Mouse (Mus musculus): ENCODE measurements around the gene Magoh.

Gene Magoh

GRCm38 (mm10) chr4:107879254-107880050, at the start of gene Magoh:
Gene Magoh (plus strand): TSS chr4:107879755.
- DNase-seq (ENCODE audit: low read depth) = peak; percentile 99

- DNase-seq (ENCODE audit: low read depth) = no peak
These were observed 49.4 kb upstream of the Magoh start for GRCm38 (mm10) chr4:107830189-107830588.

DNA sequence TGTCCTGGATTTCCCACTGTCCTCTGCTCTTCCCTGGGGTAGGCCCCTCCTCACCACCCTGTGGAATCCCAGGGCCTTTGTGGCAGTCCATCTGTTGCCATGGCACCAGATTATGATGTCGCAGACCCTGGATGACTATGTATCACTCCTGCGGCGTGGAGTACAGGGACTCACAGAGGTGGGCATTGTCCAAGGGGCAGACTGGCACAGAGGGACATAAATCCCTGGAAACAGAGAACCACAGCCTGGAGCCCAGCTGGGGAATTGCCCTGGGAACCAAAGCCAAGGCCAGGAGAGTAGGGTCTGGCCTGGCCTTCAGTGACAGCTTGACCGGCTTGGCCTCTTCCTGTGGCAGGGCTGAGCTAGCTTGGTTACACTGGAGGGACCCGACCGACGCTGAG, 48.7 kb upstream of the Magoh start:
- DNase-seq (ENCODE audit: low read depth) = no peak

DNA sequence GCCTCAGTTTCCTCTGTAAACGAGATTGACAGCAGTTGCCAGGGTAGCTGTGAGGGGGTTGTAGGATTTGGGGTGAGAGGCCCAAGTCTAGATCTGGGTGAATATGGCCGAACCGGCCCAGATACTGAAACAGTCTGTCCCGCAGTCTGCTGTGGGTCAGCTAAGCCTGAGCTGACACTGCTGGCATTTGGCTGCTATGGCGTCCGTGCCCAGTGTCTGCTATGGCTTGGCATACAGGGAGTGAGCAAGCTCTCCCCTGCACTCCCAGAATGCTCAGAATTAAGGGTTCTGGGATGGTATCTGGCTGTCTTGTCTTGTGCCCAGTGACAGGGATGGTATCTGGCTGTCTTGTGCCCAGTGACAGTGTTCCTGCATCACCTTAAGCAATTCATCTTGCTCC, 47.9 kb upstream of the Magoh start:
- no peak for DNase-seq (ENCODE audit: low read depth)

- no peak for DNase-seq (ENCODE audit: low read depth)
These were observed 46.0 kb upstream of the Magoh start for GRCm38 (mm10) chr4:107833525-107833924.

DNA sequence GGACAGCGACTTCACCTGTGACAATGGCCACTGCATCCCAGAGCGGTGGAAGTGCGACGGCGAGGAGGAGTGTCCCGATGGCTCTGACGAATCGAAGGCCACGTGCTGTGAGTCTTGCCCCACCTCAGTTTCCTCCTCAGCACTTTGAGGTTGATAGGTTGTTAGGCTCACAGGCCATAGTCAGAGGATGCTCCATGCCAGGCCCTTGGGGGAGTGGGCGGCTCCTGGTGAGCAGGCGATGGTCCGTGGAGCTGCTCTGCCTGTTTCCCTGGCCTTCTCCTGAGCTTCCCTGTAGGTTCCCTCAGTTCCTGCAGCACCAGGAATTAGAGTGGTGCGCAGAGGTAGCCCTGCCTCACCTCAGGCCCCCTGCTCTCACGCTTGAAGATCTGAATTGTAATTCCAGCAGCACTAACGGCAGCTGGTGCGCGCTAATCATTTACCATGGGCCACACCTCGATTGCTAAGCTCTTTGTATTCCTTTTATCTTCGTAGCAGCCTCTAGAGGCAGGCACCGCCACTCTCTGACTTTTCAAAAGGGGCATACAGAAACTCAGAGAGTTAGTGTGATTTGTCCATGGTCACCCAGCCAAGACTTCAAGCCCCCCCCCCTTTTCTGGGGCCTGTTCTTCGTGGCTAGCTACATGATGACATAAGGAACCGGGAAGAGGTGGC, 44.8 kb upstream of the Magoh start:
- no peak for DNase-seq (ENCODE audit: low read depth)

GRCm38 (mm10) chr4:107835508-107835909, 44.0 kb upstream of the Magoh start:
- DNase-seq (ENCODE audit: low read depth) = no peak

DNA sequence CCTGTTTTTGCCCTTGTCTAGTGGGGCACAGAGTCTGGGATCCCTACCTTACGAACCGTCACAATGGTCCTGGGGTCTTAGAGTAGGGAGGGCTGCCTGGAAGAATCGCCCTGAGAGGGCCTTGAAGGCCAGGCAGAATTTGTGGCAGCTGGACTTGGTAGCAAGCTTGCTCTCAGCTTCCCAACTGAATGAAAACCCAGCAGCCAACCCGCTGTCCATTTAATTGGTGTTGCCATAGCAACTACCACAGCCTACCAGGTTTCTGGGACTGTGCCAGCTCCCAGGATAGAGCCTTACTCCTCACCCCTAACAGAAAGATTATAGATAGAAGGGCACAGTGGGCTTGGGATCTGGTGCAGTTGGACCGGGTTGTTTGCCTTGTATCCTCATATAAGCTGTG, 42.8 kb upstream of the Magoh start:
- DNase-seq (ENCODE audit: low read depth) = no peak

DNA sequence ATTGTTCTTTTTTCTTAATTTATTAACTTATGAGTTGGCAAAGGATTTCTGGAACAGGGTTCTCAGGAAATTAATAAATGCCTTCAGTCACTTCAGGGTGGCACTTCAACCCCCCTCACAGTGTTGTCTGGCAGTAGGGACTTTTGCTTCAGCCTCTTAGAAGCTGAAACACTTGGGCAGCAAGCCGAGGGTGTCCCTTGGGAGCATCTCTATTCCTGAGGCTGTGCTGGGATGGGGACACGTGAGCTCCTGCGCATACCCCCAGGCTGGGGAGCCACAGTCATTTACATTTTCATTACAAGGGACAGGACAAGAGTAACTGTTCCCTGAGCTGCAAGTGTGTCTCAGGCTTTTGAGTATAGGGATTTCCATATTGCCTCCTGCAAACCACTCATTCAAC, 41.6 kb upstream of the Magoh start:
- DNase-seq (ENCODE audit: low read depth) = no peak

GRCm38 (mm10) chr4:107843687-107844086, 35.9 kb upstream of the Magoh start:
- DNase-seq (ENCODE audit: low read depth) = no peak

DNA sequence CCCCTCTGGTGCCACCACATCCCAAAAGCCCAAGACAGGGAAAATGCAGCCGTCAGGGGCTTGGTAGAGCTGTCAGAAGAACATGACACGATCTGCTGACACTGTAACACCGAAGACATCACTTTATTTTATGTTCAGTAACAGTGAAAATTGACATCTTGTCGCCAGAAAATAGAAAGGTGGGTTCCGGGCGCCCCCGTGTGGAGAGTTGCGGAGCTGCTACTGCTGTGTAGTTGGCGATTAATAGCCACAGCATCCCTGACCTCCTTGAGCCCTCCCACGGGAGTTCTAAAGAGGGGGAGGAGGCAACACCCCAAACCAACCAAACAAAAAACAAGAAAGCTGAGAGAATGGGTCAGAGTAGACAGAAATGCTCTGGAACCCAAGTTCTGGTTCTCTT, 34.6 kb upstream of the Magoh start:
- DNase-seq (ENCODE audit: low read depth) = peak; percentile 44

GRCm38 (mm10) chr4:107846795-107847194, 32.8 kb upstream of the Magoh start:
- no peak for DNase-seq (ENCODE audit: low read depth)

DNA sequence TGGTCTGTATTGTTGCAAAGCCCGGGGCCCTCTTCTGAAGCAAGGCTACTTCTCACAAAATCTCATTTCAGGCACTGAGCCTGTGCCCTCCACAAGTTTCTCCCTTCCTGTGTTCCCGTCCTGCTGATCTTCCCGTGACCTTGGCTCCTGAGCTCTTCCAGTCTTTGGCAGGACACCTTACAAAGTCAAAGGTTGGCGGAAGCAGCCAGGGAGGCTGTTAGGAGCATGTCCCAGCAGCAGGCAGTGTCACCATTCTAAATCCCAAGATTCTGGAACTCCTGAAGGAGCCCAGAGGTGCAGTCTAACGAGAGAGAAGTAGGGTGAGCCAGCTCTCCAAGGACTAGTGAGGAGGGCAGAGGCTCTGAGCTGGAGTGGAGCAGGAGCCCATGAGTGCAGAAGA, 31.0 kb upstream of the Magoh start:
- no peak for DNase-seq (ENCODE audit: low read depth)

GRCm38 (mm10) chr4:107849621-107850020, 29.9 kb upstream of the Magoh start:
- DNase-seq (ENCODE audit: low read depth) = no peak

- DNase-seq (ENCODE audit: low read depth) = no peak
These were observed 29.5 kb upstream of the Magoh start for GRCm38 (mm10) chr4:107850091-107850490.

DNA sequence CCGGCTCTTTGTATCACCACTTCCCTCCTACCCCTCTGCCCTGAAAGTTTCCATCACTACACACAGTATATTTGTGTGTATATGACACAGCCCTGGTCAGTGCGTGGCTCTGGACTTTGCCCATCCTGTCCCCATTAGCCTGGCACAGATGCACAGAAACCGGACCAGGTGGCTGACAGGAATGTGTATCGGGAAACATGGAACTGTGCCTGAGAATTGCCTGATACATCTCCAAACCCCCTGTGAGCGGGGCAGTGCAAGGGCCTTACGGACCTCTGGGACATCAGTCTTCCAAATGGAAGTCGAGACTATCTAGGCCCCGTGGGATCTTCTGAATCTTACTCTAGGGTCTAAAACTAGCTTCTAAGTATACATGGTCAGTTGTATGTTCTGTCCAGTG, 26.2 kb upstream of the Magoh start:
- DNase-seq (ENCODE audit: low read depth) = no peak

DNA sequence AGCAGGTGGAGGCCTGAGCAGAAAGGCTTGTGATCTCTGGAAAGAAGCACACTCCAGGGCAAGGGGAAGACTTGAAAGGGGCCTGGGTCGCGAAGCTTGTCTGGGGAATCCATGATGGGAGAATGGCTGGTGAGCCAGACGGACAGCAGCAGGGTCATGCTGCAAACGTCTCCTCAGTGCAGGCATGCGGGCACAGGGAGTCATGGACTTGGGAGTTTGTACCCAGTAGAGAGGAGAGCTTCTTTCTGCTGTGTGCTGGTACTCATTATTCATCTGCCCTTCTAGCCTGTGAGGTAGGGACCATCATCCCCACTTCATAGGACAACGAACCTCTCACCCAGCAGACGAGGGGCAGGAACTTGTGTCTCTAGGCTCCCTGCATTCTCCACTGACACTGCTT, 25.7 kb upstream of the Magoh start:
- DNase-seq (ENCODE audit: low read depth) = no peak

- no peak for DNase-seq (ENCODE audit: low read depth)
These were observed 22.4 kb upstream of the Magoh start for GRCm38 (mm10) chr4:107856958-107857686.

DNA sequence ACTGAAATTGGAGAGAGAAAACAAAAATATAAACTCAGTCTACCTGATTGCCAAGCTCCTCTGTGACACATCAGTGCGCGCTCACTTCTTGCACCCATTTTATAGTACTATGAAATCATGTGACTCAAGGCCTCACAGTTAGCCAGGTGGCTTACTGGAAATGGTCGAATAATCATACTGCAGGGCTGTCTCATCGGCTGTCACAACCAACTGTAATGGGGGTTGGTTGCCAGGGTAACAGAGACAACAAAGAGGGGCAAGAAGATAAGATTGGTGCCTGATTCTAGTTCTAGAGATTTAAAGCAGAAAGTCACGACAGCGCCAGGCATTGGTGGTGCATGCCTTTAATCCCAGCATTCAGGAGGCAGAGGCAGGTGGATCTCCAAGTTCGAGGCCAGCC, 20.6 kb upstream of the Magoh start:
- DNase-seq (ENCODE audit: low read depth) = no peak

DNA sequence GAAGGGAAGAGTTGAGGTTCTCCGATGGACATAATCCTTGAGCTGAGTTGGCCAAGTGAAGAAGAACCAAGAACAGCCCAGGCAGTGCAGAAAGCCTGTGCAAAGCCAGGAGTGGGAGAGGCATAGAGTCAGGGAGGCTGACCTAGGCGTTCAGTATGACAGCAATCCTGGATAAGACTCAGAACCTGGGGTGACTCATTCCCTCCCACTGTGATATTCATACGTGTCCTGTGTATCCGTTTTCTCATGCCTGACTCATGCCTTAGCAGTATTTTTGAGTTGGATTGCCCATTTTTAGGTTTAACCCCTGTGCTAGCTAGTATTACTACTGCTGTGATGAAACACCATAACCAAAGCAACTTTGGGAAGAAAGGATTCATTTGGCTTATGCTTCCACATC, 14.7 kb upstream of the Magoh start:
- no peak for DNase-seq (ENCODE audit: low read depth)

DNA sequence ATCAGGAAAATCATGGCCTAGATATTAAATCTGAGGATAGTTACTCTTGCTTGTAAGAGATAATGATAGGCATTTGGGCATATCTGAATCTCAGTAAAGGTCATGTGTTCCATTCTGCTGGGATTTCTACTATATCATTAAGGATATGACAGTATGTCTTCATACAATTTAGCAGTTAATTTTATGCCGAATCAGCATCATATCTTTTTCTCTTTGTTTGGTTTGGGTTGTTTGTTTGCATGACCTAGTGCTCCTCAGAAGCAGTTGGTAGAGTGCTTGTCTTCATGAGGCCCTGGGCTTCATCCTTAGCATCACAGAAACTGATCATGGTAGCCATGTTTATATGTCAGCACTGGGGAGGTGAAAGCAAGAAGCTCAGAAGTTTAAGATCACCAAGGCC, 2.1 kb downstream of the Magoh start:
- DNase-seq (ENCODE audit: low read depth) = no peak

DNA sequence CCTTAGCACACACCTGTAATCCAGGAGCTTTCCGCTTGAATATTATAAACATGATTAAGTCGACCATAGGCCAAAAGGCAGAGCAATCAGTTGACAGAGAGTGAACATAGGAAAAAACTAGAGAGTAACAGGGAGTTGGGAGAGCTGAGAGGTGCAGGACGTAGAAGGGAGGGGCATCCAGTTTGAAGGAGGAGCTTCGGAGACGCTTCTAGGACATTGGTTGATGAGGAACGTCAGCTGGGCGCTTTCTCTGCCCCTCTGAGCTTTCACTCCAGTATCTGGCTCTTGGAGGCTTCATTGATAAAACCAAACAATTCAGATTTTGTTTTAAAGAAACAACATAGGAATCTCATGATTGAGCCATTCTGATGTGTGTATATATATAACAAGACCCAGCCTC, 6.8 kb downstream of the Magoh start:
- no peak for DNase-seq (ENCODE audit: low read depth)

- DNase-seq (ENCODE audit: low read depth) = no peak
These were observed 9.8 kb downstream of the Magoh start for GRCm38 (mm10) chr4:107889385-107889730.

Measured in c-Kit-positive CD71-positive TER-119-negative erythroid progenitor cells, embryonic 14.5 days (primary cell).